Mouse (Mus musculus) left cerebral cortex, postnatal 14 days (tissue): ENCODE results near the gene Kcng1. TPM values are rescaled to one million over a fixed set of nuclear protein-coding genes. Genes with fewer than 3 reads are reported as not detected.

ENCODE experiments used
- DNase-seq, 2 experiments: peaks; one replicate each; pipeline ENCODE4 v3.0.0; 2021 to 2022; ENCODE audit warnings: low spot score in 2 of 2, mixed read lengths in 1 of 2
- intact Hi-C: fragments of 180-260 bp; cut with DNase I; formaldehyde crosslinking; loops from one replicate; pipeline ENCODE4 v1.15.1; 2025
- total RNA-seq, 2 experiments: library from RNA; stranded (reverse); gene quantifications; 2 replicates each; pipeline ENCODE4 v1.2.3; 2021

Kcng1 gene
- total RNA-seq, 2 experiments from 2014 or later: 52.5 to 54.4 TPM

DNA sequence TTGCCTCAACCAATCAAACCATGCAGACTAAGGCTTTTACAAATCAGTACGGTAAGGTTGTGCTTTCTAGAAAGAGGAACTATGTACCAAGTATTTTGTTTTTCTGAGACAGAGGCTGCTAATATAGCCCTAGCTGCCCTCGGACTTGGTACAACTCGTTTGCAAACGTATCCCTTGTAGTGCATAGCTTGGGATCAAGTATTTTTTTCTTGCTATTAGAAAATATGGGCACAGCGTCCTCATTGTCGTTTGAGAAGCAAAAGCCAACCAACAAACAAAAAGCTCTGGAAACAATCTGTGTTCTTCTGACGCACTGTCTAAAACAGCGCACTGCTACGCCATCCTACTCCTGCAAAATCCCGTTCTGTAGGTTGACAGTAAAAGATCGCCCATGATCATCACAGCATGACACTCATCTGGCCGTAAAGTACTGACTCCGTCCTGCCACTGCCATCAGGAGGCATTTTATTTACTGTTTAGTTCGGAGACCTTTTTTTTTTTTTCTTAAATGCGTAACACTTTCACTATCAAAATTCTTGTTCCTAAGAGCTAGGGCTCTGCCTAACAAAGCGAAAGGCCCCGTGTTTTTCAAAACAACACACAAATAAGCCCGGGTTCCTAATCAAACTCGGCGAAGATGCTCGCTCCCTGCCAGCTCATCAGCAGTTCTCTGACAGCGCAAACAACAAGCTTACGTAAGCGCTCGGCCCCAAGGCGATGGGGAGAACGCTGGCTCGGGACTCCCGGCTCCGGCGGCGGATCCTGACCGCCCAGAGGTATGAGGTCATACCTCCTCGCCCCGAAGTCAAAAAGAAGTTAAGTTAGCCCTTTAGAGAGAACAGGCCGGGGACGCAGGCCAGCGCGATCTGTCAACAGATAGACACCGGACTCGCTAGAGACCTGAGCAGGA lies 52.2 kb downstream of the Kcng1 start:
- intact Hi-C loops: no loop called here
- DNase-seq: peak; percentile 36 to 38

GRCm38 (mm10) chr2:168223326-168223725 lies 58.2 kb downstream of the Kcng1 start:
- intact Hi-C loops: no loop called here
- no peak for DNase-seq

GRCm38 (mm10) chr2:168213788-168214397 lies 67.6 kb downstream of the Kcng1 start:
- intact Hi-C loops: no loop called here

More at GRCm38 (mm10) chr2:168213788-168214397, 67.6 kb downstream of the Kcng1 start:
- no peak for DNase-seq

Other genes starting within 250 kb of the Kcng1 start
- 1 to 10 TPM; 4.9 to 5.4 TPM for gene Pard6b, start 200.7 kb downstream of the Kcng1 start, total RNA-seq
- 100 to 1,000 TPM in 1 of 2 experiments, 10 to 100 TPM in 1; 99.0 to 106 TPM for gene Adnp, start 74.6 kb downstream of the Kcng1 start, total RNA-seq
- 10 to 100 TPM; 25.5 to 31.8 TPM for gene Gm20716, start 51.4 kb downstream of the Kcng1 start, total RNA-seq
- gene Dpm1, start 51.1 kb downstream of the Kcng1 start, total RNA-seq: 10 to 100 TPM; 53.0 to 66.3 TPM
- 10 to 100 TPM; 17.5 to 18.0 TPM for gene Mocs3, start 51.1 kb downstream of the Kcng1 start, total RNA-seq